Mouse (Mus musculus): ENCODE data around the gene Pgrmc2. TPM values are rescaled to one million over a fixed set of nuclear protein-coding genes. Genes with fewer than 3 reads are reported as not detected.

Pgrmc2 gene
- polyA plus RNA-seq (2016; fragmentation: Nextera tagmentation; extraction: Ambion mirVana) = 43.7 and 46.1 TPM in 2 replicates

DNA sequence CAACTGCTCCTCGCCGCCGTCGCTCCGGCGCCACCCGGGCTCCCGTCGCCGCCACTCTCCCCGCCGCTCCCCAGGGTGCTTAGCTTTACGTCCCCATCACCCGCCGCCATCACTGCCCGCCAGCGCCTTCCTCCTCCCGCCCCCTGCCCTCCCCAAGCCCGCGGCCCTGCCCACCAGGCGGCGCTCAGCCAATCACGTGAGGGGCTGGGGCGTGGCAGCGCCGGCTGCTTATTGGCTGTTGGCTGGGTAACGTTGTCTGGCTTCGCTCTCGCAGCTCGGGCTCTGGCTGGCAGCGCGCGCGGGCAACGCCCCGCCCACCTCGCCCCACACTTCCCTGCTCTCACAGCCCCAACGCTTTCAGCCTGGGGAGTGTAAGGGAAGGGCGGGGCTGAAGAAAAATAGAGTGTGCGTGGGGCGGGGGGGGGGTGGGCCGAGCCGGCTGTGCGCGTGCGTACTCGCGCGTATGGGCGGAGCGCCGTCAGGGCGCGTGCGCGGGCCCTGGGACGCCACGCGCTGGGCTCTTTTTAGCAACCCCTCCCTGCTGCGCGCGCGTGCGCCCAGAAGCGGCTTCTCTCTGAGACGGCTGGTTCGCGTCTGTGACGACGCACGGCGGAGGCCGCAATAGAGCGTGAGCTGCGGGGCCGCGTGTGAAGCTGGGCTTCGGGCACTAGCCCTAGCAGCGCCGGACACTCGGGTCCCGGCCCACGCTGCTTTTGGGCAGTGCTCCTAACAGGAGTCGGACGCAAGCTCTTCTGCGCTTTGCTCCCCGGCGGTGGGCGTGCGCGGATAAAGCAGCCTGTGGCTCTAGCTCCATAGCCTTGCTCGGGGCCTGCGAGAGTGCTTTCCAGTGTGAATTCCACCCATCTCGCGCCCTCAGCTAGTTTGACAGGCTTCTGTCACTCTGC is at the start of gene Pgrmc2:
Gene Pgrmc2 (minus strand): TSS at position 162 of the 905 bp plus-strand sequence.
- peak within 1 kb of the TSS; percentile 86 for H3K4me3 ChIP-seq
- under 1% methylated on average over 80 of the region's 95 CpGs for WGBS
- H3K4me1 ChIP-seq = peaks cover 18% of the 10 kb centered on the region
- no peaks in the 10 kb centered on the region for H3K27me3 ChIP-seq
- H3K36me3 ChIP-seq = no peaks in the 10 kb centered on the region
- H3K9me3 ChIP-seq (replicated peaks) = no peaks in the 10 kb centered on the region
- H3K9ac ChIP-seq = peak within 1 kb of the TSS; percentile 88
- ATAC-seq (ENCODE audit: low FRiP score) = peak; percentile 98
- peak within 1 kb of the TSS; percentile 76 for H3K4me2 ChIP-seq (replicated peaks)
- H3K27ac ChIP-seq = peak within 1 kb of the TSS; percentile 91

DNA sequence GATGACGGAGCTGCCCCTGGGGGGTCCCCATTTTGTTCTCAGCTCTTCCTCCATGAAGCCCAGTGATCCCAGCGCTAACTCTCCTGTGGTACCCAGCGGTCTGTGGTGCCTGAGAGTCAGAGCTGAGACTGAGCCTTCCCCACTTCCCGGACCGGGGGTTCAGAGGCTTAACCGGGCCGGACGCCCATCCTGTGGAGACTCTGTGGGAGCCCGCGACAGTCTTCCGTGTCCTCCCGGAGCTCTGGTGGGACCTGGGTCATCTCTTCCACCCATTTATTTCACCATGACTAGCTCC is 41.1 kb upstream of the Pgrmc2 start:
- H3K27me3 ChIP-seq = peaks cover 2% of the 10 kb centered on the region; the same call in 1 of the 2 replicates
- H3K4me2 ChIP-seq (replicated peaks) = peak overlapping the region; percentile 33
- no peak overlapping the region for H3K4me3 ChIP-seq
- H3K9ac ChIP-seq = no peak overlapping the region
- H3K36me3 ChIP-seq = no peaks in the 10 kb centered on the region
- 30% methylated on average over 12 of the region's 12 CpGs for WGBS
- H3K27ac ChIP-seq = no peak overlapping the region
- no peaks in the 10 kb centered on the region for H3K9me3 ChIP-seq (replicated peaks)
- ATAC-seq (ENCODE audit: low FRiP score) = no peak
- peaks cover 7% of the 10 kb centered on the region for H3K4me1 ChIP-seq

DNA sequence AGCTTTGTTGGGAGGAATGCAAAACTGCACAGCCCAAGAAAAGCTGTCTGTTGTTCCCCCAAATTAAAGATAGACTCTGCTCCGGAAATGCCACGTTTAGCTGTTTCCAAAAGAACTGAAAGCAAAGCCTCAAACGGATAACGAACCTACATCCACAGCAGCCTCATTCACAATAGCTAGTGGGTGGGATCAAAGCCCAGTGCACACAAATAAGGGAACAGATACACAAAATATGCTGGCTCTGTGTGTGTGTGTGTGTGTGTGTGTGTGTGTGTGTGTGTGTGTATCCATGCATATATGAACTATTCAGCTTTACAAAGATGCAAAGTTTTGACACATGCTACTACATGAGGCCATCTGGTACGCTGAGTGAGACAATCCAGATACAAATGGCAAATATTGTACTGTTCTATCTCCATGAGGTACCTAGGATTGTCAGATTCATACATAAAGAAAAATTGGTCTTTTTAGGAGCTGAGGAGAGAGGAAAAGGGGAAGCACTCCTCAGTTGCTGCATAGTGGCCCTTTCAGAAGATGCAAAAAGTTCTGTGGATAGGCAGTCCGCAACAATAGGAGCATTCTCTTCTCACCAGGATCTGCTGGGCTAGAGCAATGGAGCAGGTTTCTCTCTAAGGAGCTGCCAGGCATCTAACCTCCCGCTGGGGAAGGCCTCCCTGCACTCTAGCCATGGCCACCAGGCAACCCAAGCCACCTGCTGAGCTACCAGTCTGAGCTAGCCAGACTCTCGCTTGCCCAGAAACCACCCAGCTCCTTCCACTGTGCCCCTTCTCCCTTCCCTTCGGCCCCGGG is 40.5 kb upstream of the Pgrmc2 start:
- Histone ChIP-seq H3K4me1 (peaks cover 7% of the 10 kb centered on the region), H3K4me2 (replicated peaks) (peak overlapping the region; percentile 33), H3K36me3 (no peaks in the 10 kb centered on the region), H3K9me3 (replicated peaks) (no peaks in the 10 kb centered on the region), H3K27me3 (peaks cover 2% of the 10 kb centered on the region; the same call in 1 of the 2 replicates), H3K9ac (no peak overlapping the region), H3K4me3 (no peak overlapping the region), H3K27ac (no peak overlapping the region)
- WGBS = 30% methylated on average over 10 of the region's 10 CpGs
- no peak for ATAC-seq (ENCODE audit: low FRiP score)

DNA sequence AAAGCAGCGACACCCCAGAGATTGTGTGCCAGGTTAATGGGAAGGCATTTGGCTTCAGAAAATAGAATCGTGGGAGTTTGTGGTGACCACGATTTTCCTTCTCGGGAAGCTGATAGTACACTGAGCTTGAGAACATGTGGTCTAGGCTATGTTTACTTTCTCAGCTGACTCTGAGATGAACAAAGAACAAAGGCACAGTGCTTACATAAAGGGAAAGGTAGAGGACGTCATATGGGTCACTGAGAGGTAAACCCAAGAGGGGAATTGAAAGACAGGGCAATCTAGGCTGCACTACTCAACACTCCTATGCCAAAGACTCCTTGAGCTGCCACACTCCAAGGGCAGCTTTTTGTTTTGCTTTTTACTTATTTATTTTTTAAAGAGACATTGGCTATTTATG is 35.3 kb upstream of the Pgrmc2 start:
- Histone ChIP-seq H3K27me3 (no peaks in the 10 kb centered on the region), H3K4me1 (no peaks in the 10 kb centered on the region), H3K4me3 (no peak overlapping the region), H3K4me2 (replicated peaks) (no peak overlapping the region), H3K36me3 (no peaks in the 10 kb centered on the region), H3K9me3 (replicated peaks) (no peaks in the 10 kb centered on the region), H3K9ac (no peak overlapping the region), H3K27ac (no peak overlapping the region)
- 78% methylated on average over 5 of the region's 5 CpGs for WGBS
- no peak for ATAC-seq (ENCODE audit: low FRiP score)

- Histone ChIP-seq H3K4me2 (replicated peaks) (no peak overlapping the region), H3K27me3 (no peaks in the 10 kb centered on the region), H3K9me3 (replicated peaks) (no peaks in the 10 kb centered on the region), H3K4me3 (no peak overlapping the region), H3K36me3 (no peaks in the 10 kb centered on the region), H3K4me1 (no peaks in the 10 kb centered on the region), H3K27ac (no peak overlapping the region), H3K9ac (no peak overlapping the region)
- ATAC-seq (ENCODE audit: low FRiP score) = no peak
Observed at GRCm38 (mm10) chr3:41117447-41117846, 34.6 kb upstream of the Pgrmc2 start.

DNA sequence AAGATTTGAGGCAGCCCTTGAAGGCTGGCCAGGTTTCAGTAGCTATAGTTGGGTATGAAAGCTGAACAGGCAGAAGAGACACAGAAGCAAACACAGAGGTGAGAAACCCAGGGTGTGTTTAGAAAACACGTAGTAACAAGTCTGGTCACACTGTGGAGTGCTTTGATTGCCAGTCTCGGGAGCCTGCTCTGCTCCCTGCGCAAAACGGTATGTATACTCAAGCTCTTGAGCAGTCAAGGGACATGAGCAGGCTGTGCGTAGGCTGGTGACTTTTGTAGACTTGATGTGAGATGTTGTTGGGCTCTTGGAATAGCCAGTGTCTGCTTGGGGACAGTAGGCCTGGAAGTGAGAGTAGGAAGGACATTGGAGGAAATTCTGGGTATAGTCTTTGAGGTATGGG is 30.3 kb upstream of the Pgrmc2 start:
- Histone ChIP-seq H3K4me3 (no peak overlapping the region), H3K9ac (no peak overlapping the region), H3K9me3 (replicated peaks) (no peaks in the 10 kb centered on the region), H3K36me3 (no peaks in the 10 kb centered on the region), H3K27ac (no peak overlapping the region), H3K27me3 (no peaks in the 10 kb centered on the region), H3K4me1 (no peaks in the 10 kb centered on the region), H3K4me2 (replicated peaks) (no peak overlapping the region)
- no peak for ATAC-seq (ENCODE audit: low FRiP score)
- WGBS = 94% methylated on average over 5 of the region's 5 CpGs

DNA sequence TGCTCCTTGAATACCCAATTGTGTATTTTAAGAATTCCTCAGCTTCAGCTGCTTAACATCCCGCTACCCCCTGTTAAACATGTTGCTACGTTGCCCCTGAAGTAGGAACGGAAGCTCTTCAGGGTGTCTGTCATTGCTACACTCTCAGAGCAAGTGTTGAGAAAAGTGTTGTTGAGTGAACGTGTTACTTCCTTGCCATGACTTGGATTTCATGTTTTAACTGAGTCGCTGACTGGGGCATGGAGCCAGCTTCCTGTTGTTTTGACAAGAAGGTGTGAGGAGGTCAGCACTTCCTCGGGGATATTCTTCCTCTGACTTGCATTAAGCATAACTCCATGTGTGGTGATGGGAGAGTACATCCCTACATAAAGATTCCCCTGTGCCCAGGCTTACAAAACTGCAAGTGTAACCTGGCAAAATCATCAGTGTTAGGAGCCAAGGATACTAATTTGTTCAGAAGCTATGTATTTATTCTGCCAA is 25.5 kb upstream of the Pgrmc2 start:
- no peak for ATAC-seq (ENCODE audit: low FRiP score)
- Histone ChIP-seq H3K4me3 (no peak overlapping the region), H3K27me3 (no peaks in the 10 kb centered on the region), H3K9ac (no peak overlapping the region), H3K4me2 (replicated peaks) (no peak overlapping the region), H3K36me3 (no peaks in the 10 kb centered on the region), H3K27ac (no peak overlapping the region), H3K4me1 (no peaks in the 10 kb centered on the region), H3K9me3 (replicated peaks) (no peaks in the 10 kb centered on the region)
- WGBS = 51% methylated on average over 6 of the region's 6 CpGs

DNA sequence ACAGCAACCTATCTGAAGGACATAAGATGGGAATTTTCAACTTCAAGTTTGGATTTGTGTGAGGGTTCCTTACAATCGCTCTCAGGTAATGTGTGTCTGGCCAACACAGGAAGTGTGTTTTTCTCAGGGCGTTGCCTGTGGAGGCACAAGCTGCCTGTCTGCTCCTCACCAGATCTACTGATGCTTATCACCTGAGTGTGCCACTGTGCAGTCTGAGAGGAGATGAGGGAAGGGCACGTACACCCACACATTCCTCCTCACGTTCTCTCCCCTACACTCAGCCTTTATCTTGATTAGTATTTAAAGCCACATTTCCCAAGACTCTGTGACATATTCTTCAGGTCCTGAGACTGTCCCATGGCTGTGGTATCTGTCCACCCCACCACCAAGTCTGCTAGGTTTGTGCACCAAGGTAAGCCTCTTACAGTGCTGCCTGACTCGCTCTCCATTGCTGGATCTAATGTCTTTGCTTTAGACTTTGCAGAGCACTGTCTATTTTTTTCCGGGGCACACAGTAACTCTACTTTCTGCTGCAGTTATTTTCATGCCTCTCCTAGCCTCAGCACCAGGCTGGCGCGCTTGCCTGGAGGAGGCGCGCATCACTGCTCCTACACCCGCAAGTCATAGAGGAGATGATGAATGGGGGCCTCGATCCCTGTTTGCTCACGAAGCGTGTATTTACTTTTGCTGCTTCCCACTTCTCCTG is 24.9 kb upstream of the Pgrmc2 start:
- Histone ChIP-seq H3K36me3 (no peaks in the 10 kb centered on the region), H3K9ac (no peak overlapping the region), H3K4me2 (replicated peaks) (no peak overlapping the region), H3K9me3 (replicated peaks) (no peaks in the 10 kb centered on the region), H3K27ac (no peak overlapping the region), H3K27me3 (no peaks in the 10 kb centered on the region), H3K4me1 (no peaks in the 10 kb centered on the region), H3K4me3 (no peak overlapping the region)
- WGBS = 73% methylated on average over 14 of the region's 14 CpGs
- no peak for ATAC-seq (ENCODE audit: low FRiP score)

DNA sequence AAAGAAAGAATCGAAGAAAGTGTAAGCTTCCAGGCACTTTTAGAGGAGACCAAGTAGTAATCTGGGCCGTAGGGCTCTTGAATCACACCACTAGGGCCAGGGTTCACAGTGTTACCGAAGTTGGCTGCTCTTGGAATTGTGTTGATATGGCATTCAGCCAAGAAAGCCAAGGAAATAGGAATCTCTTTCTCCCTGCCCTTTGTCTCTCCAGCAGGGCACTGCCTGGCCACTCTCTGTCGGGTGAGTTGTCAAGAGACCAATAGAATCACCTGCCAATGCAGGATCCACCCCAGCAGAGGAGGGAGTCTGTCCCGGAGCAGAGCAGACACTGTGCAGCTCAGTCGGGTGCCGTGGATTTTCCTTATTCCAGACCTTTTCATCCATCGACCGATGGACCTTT is 19.1 kb upstream of the Pgrmc2 start:
- ATAC-seq (ENCODE audit: low FRiP score) = no peak
- no peaks in the 10 kb centered on the region for H3K27me3 ChIP-seq
- no peak overlapping the region for H3K9ac ChIP-seq
- no peaks in the 10 kb centered on the region for H3K9me3 ChIP-seq (replicated peaks)
- H3K4me2 ChIP-seq (replicated peaks) = no peak overlapping the region
- H3K4me1 ChIP-seq = no peaks in the 10 kb centered on the region
- 90% methylated on average over 9 of the region's 9 CpGs for WGBS
- H3K27ac ChIP-seq = no peak overlapping the region
- H3K4me3 ChIP-seq = no peak overlapping the region
- no peaks in the 10 kb centered on the region for H3K36me3 ChIP-seq

DNA sequence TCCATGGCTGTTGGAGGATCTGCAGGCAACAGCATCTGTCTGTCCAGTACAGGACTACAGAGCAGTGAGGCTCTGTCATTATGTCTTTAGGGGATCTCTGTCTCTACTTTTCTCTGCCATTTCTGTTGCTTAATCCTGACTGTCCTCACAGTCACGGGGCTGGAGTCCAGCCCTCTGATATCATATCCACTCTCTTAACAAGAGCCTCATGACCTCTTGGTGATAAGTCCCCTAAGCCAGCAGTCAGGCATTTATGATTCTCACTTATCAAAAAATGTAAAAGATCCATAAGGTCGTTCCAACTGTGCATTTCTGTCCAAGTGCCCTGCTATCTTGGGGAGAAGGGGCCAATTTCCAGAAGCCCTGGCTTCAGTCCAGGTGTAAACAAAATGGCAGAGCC is 17.3 kb upstream of the Pgrmc2 start:
- H3K27me3 ChIP-seq = no peaks in the 10 kb centered on the region
- H3K36me3 ChIP-seq = no peaks in the 10 kb centered on the region
- no peak for ATAC-seq (ENCODE audit: low FRiP score)
- H3K4me2 ChIP-seq (replicated peaks) = no peak overlapping the region
- no peaks in the 10 kb centered on the region for H3K9me3 ChIP-seq (replicated peaks)
- H3K4me3 ChIP-seq = no peak overlapping the region
- H3K9ac ChIP-seq = no peak overlapping the region
- no peaks in the 10 kb centered on the region for H3K4me1 ChIP-seq
- 84% methylated on average over 2 of the region's 2 CpGs for WGBS
- no peak overlapping the region for H3K27ac ChIP-seq

GRCm38 (mm10) chr3:41099672-41100071 is 16.8 kb upstream of the Pgrmc2 start:
- H3K4me1 ChIP-seq = no peaks in the 10 kb centered on the region
- H3K9ac ChIP-seq = no peak overlapping the region
- H3K9me3 ChIP-seq (replicated peaks) = no peaks in the 10 kb centered on the region
- H3K4me2 ChIP-seq (replicated peaks) = no peak overlapping the region
- H3K27me3 ChIP-seq = no peaks in the 10 kb centered on the region
- 71% methylated on average over 1 of the region's 1 CpGs for WGBS
- no peaks in the 10 kb centered on the region for H3K36me3 ChIP-seq
- H3K4me3 ChIP-seq = no peak overlapping the region
- no peak overlapping the region for H3K27ac ChIP-seq
- ATAC-seq (ENCODE audit: low FRiP score) = no peak

GRCm38 (mm10) chr3:41093210-41093609 is 10.4 kb upstream of the Pgrmc2 start:
- no peak overlapping the region for H3K4me2 ChIP-seq (replicated peaks)
- no peak overlapping the region for H3K27ac ChIP-seq
- no peak overlapping the region for H3K4me3 ChIP-seq
- H3K9ac ChIP-seq = no peak overlapping the region
- no peaks in the 10 kb centered on the region for H3K9me3 ChIP-seq (replicated peaks)
- H3K27me3 ChIP-seq = no peaks in the 10 kb centered on the region
- 84% methylated on average over 2 of the region's 2 CpGs for WGBS
- no peak for ATAC-seq (ENCODE audit: low FRiP score)
- H3K36me3 ChIP-seq = no peaks in the 10 kb centered on the region
- H3K4me1 ChIP-seq = no peaks in the 10 kb centered on the region
